Mouse (Mus musculus) gastrocnemius, adult 18-20 months (tissue): ENCODE measurements around the gene Sephs1. TPM values are rescaled to one million over a fixed set of nuclear protein-coding genes. Genes with fewer than 3 reads are reported as not detected.

Experiments used
- DNase-seq: peaks from one replicate; pipeline ENCODE4 v3.0.0; 2021; ENCODE audit warnings: low spot score
- long read RNA-seq, 2 experiments: library from polyadenylated mRNA; stranded (forward); transcript quantifications; one replicate each; pipeline ENCODE4 v2.0.0; 2021
- total RNA-seq, 2 experiments: library from RNA; stranded (reverse); gene quantifications; 2 replicates each; pipeline ENCODE4 v1.2.3; 2021

The Sephs1 gene
- total RNA-seq: 10 to 100 TPM; 16.1 to 18.4 TPM
- long read RNA-seq, experiment 1, full-length matches to known transcripts: 27 of 40 reads
- long read RNA-seq, experiment 1, partial matches to known transcripts: 2 of 40 reads
- long read RNA-seq, experiment 1, other reads (novel, unspliced or antisense): 11 of 40 reads
- long read RNA-seq, experiment 2, full-length matches to known transcripts: 22 of 31 reads
- long read RNA-seq, experiment 2, partial matches to known transcripts: 2 of 31 reads
- long read RNA-seq, experiment 2, other reads (novel, unspliced or antisense): 7 of 31 reads

GRCm38 (mm10) chr2:4881350-4882248 lies at the start of gene Sephs1:
Sephs1 (plus strand) TSS chr2:4881564.
- DNase-seq: peak; percentile 82

- DNase-seq: no peak
These were observed 49.2 kb upstream of the Sephs1 start for GRCm38 (mm10) chr2:4832166-4832565.

- no peak for DNase-seq
These were observed 31.9 kb upstream of the Sephs1 start for GRCm38 (mm10) chr2:4849449-4849848.

- peak; percentile 6 for DNase-seq
These were observed 24.2 kb upstream of the Sephs1 start for GRCm38 (mm10) chr2:4857186-4857585.

GRCm38 (mm10) chr2:4858161-4858560 lies 23.2 kb upstream of the Sephs1 start:
- no peak for DNase-seq

GRCm38 (mm10) chr2:4864008-4864816 lies 17.2 kb upstream of the Sephs1 start:
- peak; percentile 69 for DNase-seq

- no peak for DNase-seq
These were observed 16.5 kb upstream of the Sephs1 start for GRCm38 (mm10) chr2:4864817-4865296.

GRCm38 (mm10) chr2:4868028-4868725 lies 13.2 kb upstream of the Sephs1 start:
- DNase-seq: no peak

- DNase-seq: no peak
These were observed 8.6 kb upstream of the Sephs1 start for GRCm38 (mm10) chr2:4872740-4873139.

- no peak for DNase-seq
These were observed 8.0 kb upstream of the Sephs1 start for GRCm38 (mm10) chr2:4873331-4873730.

GRCm38 (mm10) chr2:4875090-4875489 lies 6.3 kb upstream of the Sephs1 start:
- DNase-seq: no peak

- DNase-seq: no peak
These were observed 5.2 kb upstream of the Sephs1 start for GRCm38 (mm10) chr2:4876131-4876530.

- DNase-seq: peak; percentile 4
These were observed 521 bp upstream of the Sephs1 start for GRCm38 (mm10) chr2:4880737-4881349.

GRCm38 (mm10) chr2:4882249-4882791 lies 956 bp downstream of the Sephs1 start:
- DNase-seq: peak; percentile 51

- DNase-seq: no peak
These were observed 1.8 kb downstream of the Sephs1 start for GRCm38 (mm10) chr2:4883009-4883704.

- DNase-seq: no peak
These were observed 5.5 kb downstream of the Sephs1 start for GRCm38 (mm10) chr2:4886896-4887295.

- DNase-seq: no peak
These were observed 14.2 kb downstream of the Sephs1 start for GRCm38 (mm10) chr2:4895598-4895997.

- no peak for DNase-seq
These were observed 15.6 kb downstream of the Sephs1 start for GRCm38 (mm10) chr2:4896970-4897369.

GRCm38 (mm10) chr2:4900624-4901023 lies 19.3 kb downstream of the Sephs1 start:
- DNase-seq: no peak

GRCm38 (mm10) chr2:4902346-4902745 lies 21.0 kb downstream of the Sephs1 start:
- no peak for DNase-seq
